Mouse (Mus musculus) hindbrain, embryonic 13.5 days (tissue): ENCODE results near the gene Strip1. TPM values are rescaled to one million over a fixed set of nuclear protein-coding genes. Genes with fewer than 3 reads are reported as not detected.

Experiments used
- polyA plus RNA-seq: library from polyadenylated mRNA; unstranded; fragments of >200 nt; fragmentation: Nextera tagmentation; extraction: Ambion mirVana; gene quantifications from 2 replicates; pipeline ENCODE4 v1.2.1, GENCODE M21; 2015

Strip1 gene
- polyA plus RNA-seq, 1 experiment from 2014 or later, result 143 TPM

Other genes with a start within 250 kb of the Strip1 start
- 2.1 and 2.3 TPM in 2 replicates for gene Kcnc4, start 172.1 kb downstream of the Strip1 start, polyA plus RNA-seq
- gene Slc6a17, start 113.7 kb downstream of the Strip1 start, polyA plus RNA-seq, result 10.0 and 10.6 TPM in 2 replicates
- gene Ubl4b, start 76.6 kb downstream of the Strip1 start, polyA plus RNA-seq, result not detected in 2 replicates
- gene Alx3, start 36.7 kb downstream of the Strip1 start, polyA plus RNA-seq, result 0.31 and 0.62 TPM in 2 replicates
- not detected in 2 replicates for gene Gm10961, start 372 bp downstream of the Strip1 start, polyA plus RNA-seq
- gene Ahcyl1, start 64.9 kb upstream of the Strip1 start, polyA plus RNA-seq, result 106 and 108 TPM in 2 replicates
- 6.3 and 6.5 TPM in 2 replicates for gene Csf1, start 128.8 kb upstream of the Strip1 start, polyA plus RNA-seq
- not detected in 2 replicates for gene Eps8l3, start 245.5 kb upstream of the Strip1 start, polyA plus RNA-seq